Mouse (Mus musculus) embryo, embryonic 11 days (tissue): ENCODE data around the gene Gjb3.

ENCODE experiments used
- DNase-seq: peaks from one replicate; pipeline ENCODE4 v3.0.0-alpha.2; 2015

The Gjb3 gene

GRCm38 (mm10) chr4:127334870-127335504 is 4.3 kb upstream of the Gjb3 start:
- no peak for DNase-seq

- DNase-seq, result no peak
Measured at GRCm38 (mm10) chr4:127331171-127331570, 527 bp upstream of the Gjb3 start.

- no peak for DNase-seq
Measured at GRCm38 (mm10) chr4:127329751-127330150, 893 bp downstream of the Gjb3 start.

GRCm38 (mm10) chr4:127329046-127329445 is 1.6 kb downstream of the Gjb3 start:
- DNase-seq, result no peak

GRCm38 (mm10) chr4:127328378-127328777 is 2.3 kb downstream of the Gjb3 start:
- DNase-seq, result no peak

GRCm38 (mm10) chr4:127327749-127328148 is 2.9 kb downstream of the Gjb3 start:
- no peak for DNase-seq

- no peak for DNase-seq
Measured at GRCm38 (mm10) chr4:127327258-127327657, 3.4 kb downstream of the Gjb3 start.

GRCm38 (mm10) chr4:127325276-127325675 is 5.4 kb downstream of the Gjb3 start:
- no peak for DNase-seq

GRCm38 (mm10) chr4:127324759-127325158 is 5.9 kb downstream of the Gjb3 start:
- peak; percentile 93 for DNase-seq

- DNase-seq, result no peak
Measured at GRCm38 (mm10) chr4:127324296-127324695, 6.3 kb downstream of the Gjb3 start.

- DNase-seq, result no peak
Measured at GRCm38 (mm10) chr4:127323651-127324050, 7.0 kb downstream of the Gjb3 start.

GRCm38 (mm10) chr4:127319613-127320012 is 11.0 kb downstream of the Gjb3 start:
- DNase-seq, result peak; percentile 87

GRCm38 (mm10) chr4:127317143-127317542 is 13.5 kb downstream of the Gjb3 start:
- no peak for DNase-seq

- no peak for DNase-seq
Measured at GRCm38 (mm10) chr4:127315753-127316152, 14.9 kb downstream of the Gjb3 start.

GRCm38 (mm10) chr4:127314585-127314984 is 16.1 kb downstream of the Gjb3 start:
- no peak for DNase-seq

GRCm38 (mm10) chr4:127313861-127314260 is 16.8 kb downstream of the Gjb3 start, which contains the start of gene Gja4:
TSS of gene Gja4 (minus strand) at chr4:127314039.
- peak; percentile 92 for DNase-seq

GRCm38 (mm10) chr4:127312349-127312748 is 18.3 kb downstream of the Gjb3 start:
- no peak for DNase-seq

GRCm38 (mm10) chr4:127311561-127311960 is 19.1 kb downstream of the Gjb3 start:
- DNase-seq, result no peak

GRCm38 (mm10) chr4:127306915-127307314 is 23.7 kb downstream of the Gjb3 start:
- DNase-seq, result no peak

GRCm38 (mm10) chr4:127303796-127304195 is 26.8 kb downstream of the Gjb3 start:
- no peak for DNase-seq

GRCm38 (mm10) chr4:127300503-127300902 is 30.1 kb downstream of the Gjb3 start:
- no peak for DNase-seq

- DNase-seq, result no peak
Measured at GRCm38 (mm10) chr4:127292631-127293030, 38.0 kb downstream of the Gjb3 start.

- DNase-seq, result no peak
Measured at GRCm38 (mm10) chr4:127289039-127289548, 41.5 kb downstream of the Gjb3 start.

- DNase-seq, result no peak
Measured at GRCm38 (mm10) chr4:127286907-127287306, 43.7 kb downstream of the Gjb3 start.

GRCm38 (mm10) chr4:127279241-127279640 is 51.4 kb downstream of the Gjb3 start:
- no peak for DNase-seq
